Mouse (Mus musculus) erythroblast, embryonic 14.5 days (primary cell): ENCODE results near the gene Vwa7. TPM values are rescaled to one million over a fixed set of nuclear protein-coding genes. Genes with fewer than 3 reads are reported as not detected.
"Not testable (repeated sequence)": the region's sequence is repeated elsewhere in the genome, so short reads cannot be mapped to it uniquely, and the experiment has no call there.

Source experiments
- H3K27me3 ChIP-seq: 2 replicates; pipeline ENCODE4 v1.6.1; 2012; ENCODE audit warnings: inconsistent platforms; ENCODE audit not compliant: control insufficient read depth
- H3K36me3 ChIP-seq: 2 replicates; pipeline ENCODE4 v1.6.1; 2012; ENCODE audit warnings: mild to moderate bottlenecking, inconsistent platforms; ENCODE audit not compliant: control insufficient read depth
- H3K4me1 ChIP-seq: 2 replicates; pipeline ENCODE4 v1.6.1; 2012; ENCODE audit warnings: inconsistent platforms; ENCODE audit not compliant: control insufficient read depth
- H3K4me3 ChIP-seq: replicated peaks from 2 replicates; pipeline ENCODE3; 2012; ENCODE audit warnings: moderate library complexity, mild to moderate bottlenecking, inconsistent platforms
- H3K9me3 ChIP-seq: 2 replicates; pipeline ENCODE4 v1.6.1; 2012; ENCODE audit warnings: low read length, inconsistent platforms, mixed read lengths; ENCODE audit not compliant: control insufficient read depth
- GATA1 ChIP-seq: IDR thresholded peaks from 2 replicates; pipeline ENCODE4 v1.6.1; 2012; ENCODE audit warnings: low read length, inconsistent platforms, mixed read lengths
- TAL1 ChIP-seq: IDR thresholded peaks from 3 replicates; pipeline ENCODE4 v1.6.1; 2012; ENCODE audit warnings: low read length, inconsistent platforms, mixed read lengths
- polyA plus RNA-seq: library from polyadenylated mRNA; stranded (reverse); fragments of >175 nt; gene quantifications from 2 replicates; pipeline ENCODE4 v1.2.3, GENCODE M21; 2012

The Vwa7 gene
- polyA plus RNA-seq, 1 experiment = 0.01 TPM

- Histone ChIP-seq H3K9me3 (peaks cover 4% of the 10 kb centered on the region; the same call in 1 of the 2 replicates), H3K4me1 (peaks cover 34% of the 10 kb centered on the region), H3K27me3 (no peaks in the 10 kb centered on the region), H3K4me3 (peak overlapping the region; percentile 98), H3K36me3 (peaks cover 22% of the 10 kb centered on the region)
- TF ChIP-seq GATA1 (no peak), TAL1 (no peak)
Measured at GRCm38 (mm10) chr17:34980655-34981054, 35.7 kb upstream of the Vwa7 start.

- Histone ChIP-seq H3K27me3 (no peaks in the 10 kb centered on the region), H3K4me3 (peak within 1 kb of the TSS; percentile 98), H3K4me1 (peaks cover 34% of the 10 kb centered on the region), H3K9me3 (peaks cover 4% of the 10 kb centered on the region; the same call in 1 of the 2 replicates), H3K36me3 (peaks cover 33% of the 10 kb centered on the region)
- TF ChIP-seq GATA1 (no peak), TAL1 (no peak)
Measured at GRCm38 (mm10) chr17:34981690-34982180, 34.6 kb upstream of the Vwa7 start, which contains the start of gene Lsm2. Gene Lsm2, plus strand, starts transcription at chr17:34981862.

- peak overlapping the region; percentile 98 for H3K4me3 ChIP-seq
- H3K36me3 ChIP-seq = peaks cover 37% of the 10 kb centered on the region
- peaks cover 34% of the 10 kb centered on the region for H3K4me1 ChIP-seq
- TF ChIP-seq TAL1 (no peak), GATA1 (no peak)
- H3K9me3 ChIP-seq = peaks cover 3% of the 10 kb centered on the region; the same call in 1 of the 2 replicates
- H3K27me3 ChIP-seq = no peaks in the 10 kb centered on the region
Measured at GRCm38 (mm10) chr17:34982328-34982727, 34.1 kb upstream of the Vwa7 start.

GRCm38 (mm10) chr17:34984218-34984617 lies 32.2 kb upstream of the Vwa7 start:
- Histone ChIP-seq H3K36me3 (peaks cover 51% of the 10 kb centered on the region), H3K4me3 (no peak overlapping the region), H3K27me3 (no peaks in the 10 kb centered on the region), H3K9me3 (no peaks in the 10 kb centered on the region), H3K4me1 (peaks cover 34% of the 10 kb centered on the region)
- TF ChIP-seq GATA1 (no peak), TAL1 (no peak)

- Histone ChIP-seq H3K27me3 (no peaks in the 10 kb centered on the region), H3K36me3 (peaks cover 77% of the 10 kb centered on the region), H3K4me1 (peaks cover 40% of the 10 kb centered on the region), H3K9me3 (no peaks in the 10 kb centered on the region), H3K4me3 (no peak overlapping the region)
- TF ChIP-seq GATA1 (no peak), TAL1 (no peak)
Measured at GRCm38 (mm10) chr17:34994751-34995150, 21.6 kb upstream of the Vwa7 start.

GRCm38 (mm10) chr17:34995192-34995591 lies 21.2 kb upstream of the Vwa7 start:
- not testable (repeated sequence) for H3K9me3 ChIP-seq, H3K27me3 ChIP-seq, H3K4me3 ChIP-seq
- Histone ChIP-seq H3K36me3 (peaks cover 75% of the 10 kb centered on the region), H3K4me1 (peaks cover 43% of the 10 kb centered on the region)

GRCm38 (mm10) chr17:34995927-34996326 lies 20.5 kb upstream of the Vwa7 start:
- not testable (repeated sequence) for H3K9me3 ChIP-seq, H3K4me3 ChIP-seq, H3K27me3 ChIP-seq
- Histone ChIP-seq H3K36me3 (peaks cover 69% of the 10 kb centered on the region), H3K4me1 (peaks cover 43% of the 10 kb centered on the region)

- peaks cover 48% of the 10 kb centered on the region for H3K4me1 ChIP-seq
- H3K27me3 ChIP-seq = no peaks in the 10 kb centered on the region
- no peaks in the 10 kb centered on the region for H3K9me3 ChIP-seq
- TF ChIP-seq GATA1 = no peak
- TF ChIP-seq TAL1 = no peak
- peak overlapping the region; percentile 77 for H3K4me3 ChIP-seq
- H3K36me3 ChIP-seq = peaks cover 62% of the 10 kb centered on the region
Measured at GRCm38 (mm10) chr17:34996411-34997141, 19.8 kb upstream of the Vwa7 start.

GRCm38 (mm10) chr17:34997142-34997483 lies 19.3 kb upstream of the Vwa7 start:
- Histone ChIP-seq H3K36me3 (peaks cover 57% of the 10 kb centered on the region), H3K4me3 (peak overlapping the region; percentile 77), H3K27me3 (no peaks in the 10 kb centered on the region), H3K9me3 (no peaks in the 10 kb centered on the region), H3K4me1 (peaks cover 54% of the 10 kb centered on the region)
- TF ChIP-seq TAL1 (no peak), GATA1 (no peak)
